Mouse (Mus musculus) CH12.LX (cell line): ENCODE results near the gene Sox11.

Experiments
- CHD1 ChIP-seq: IDR thresholded peaks from 2 replicates; pipeline ENCODE4 v1.6.1; 2012; ENCODE audit warnings: low read depth, low read length, improper control_type of control experiment, inconsistent platforms
- CHD2 ChIP-seq: IDR thresholded peaks from 2 replicates; pipeline ENCODE4 v1.6.1; 2011; ENCODE audit warnings: low read length, improper control_type of control experiment
- CTCF ChIP-seq, 2 experiments: IDR thresholded peaks in 1 of 2; conservative IDR thresholded peaks in 1 of 2; 2 replicates each; pipeline ENCODE4 v1.5.1; 2011 to 2012; ENCODE audit warnings: low read depth in 2 of 2, low read length in 2 of 2, improper control_type of control experiment in 1 of 2, inconsistent platforms in 1 of 2, mild to moderate bottlenecking in 1 of 2, moderate library complexity in 1 of 2
- EP300 ChIP-seq: IDR thresholded peaks from 2 replicates; pipeline ENCODE4 v1.6.1; 2011; ENCODE audit warnings: low read length, improper control_type of control experiment
- MAZ ChIP-seq: IDR thresholded peaks from 2 replicates; pipeline ENCODE4 v1.6.1; 2012; ENCODE audit warnings: low read depth, mild to moderate bottlenecking, inconsistent platforms, low read length, improper control_type of control experiment, moderate library complexity
- MYC ChIP-seq: IDR thresholded peaks from 2 replicates; pipeline ENCODE4 v1.6.1; 2011; ENCODE audit warnings: low read depth, mild to moderate bottlenecking, improper control_type of control experiment, low read length
- NELFE ChIP-seq: IDR thresholded peaks from 2 replicates; pipeline ENCODE4 v1.6.1; 2011; ENCODE audit warnings: low read depth, low read length, improper control_type of control experiment
- POLR2A ChIP-seq: IDR thresholded peaks from 2 replicates; pipeline ENCODE4 v1.6.1; 2011; ENCODE audit warnings: low read depth, mild to moderate bottlenecking, improper control_type of control experiment, low read length
- RAD21 ChIP-seq: IDR thresholded peaks from 2 replicates; pipeline ENCODE4 v1.6.1; 2011; ENCODE audit warnings: low read depth, mild to moderate bottlenecking, low read length, improper control_type of control experiment, moderate library complexity
- TBP ChIP-seq: conservative IDR thresholded peaks from 2 replicates; pipeline ENCODE4 v1.6.1; 2011; ENCODE audit warnings: low read depth, low read length, improper control_type of control experiment
- USF1 ChIP-seq: IDR thresholded peaks from 2 replicates; pipeline ENCODE4 v1.6.1; 2014; ENCODE audit warnings: low read depth, mild to moderate bottlenecking, inconsistent platforms, low read length, improper control_type of control experiment
- ZC3H11A ChIP-seq: IDR thresholded peaks from 2 replicates; pipeline ENCODE4 v1.6.1; 2012; ENCODE audit warnings: low read depth, mild to moderate bottlenecking, inconsistent platforms, low read length, improper control_type of control experiment
- ZMIZ1 ChIP-seq: IDR thresholded peaks from 2 replicates; pipeline ENCODE4 v1.6.1; 2012; ENCODE audit warnings: low read depth, mild to moderate bottlenecking, inconsistent platforms, low read length, improper control_type of control experiment
- ZNF384 ChIP-seq: IDR thresholded peaks from 2 replicates; pipeline ENCODE4 v1.6.1; 2012; ENCODE audit warnings: low read depth, low read length, improper control_type of control experiment, inconsistent platforms

- TF ChIP-seq EP300 = no peak
- no peak for TF ChIP-seq TBP
- TF ChIP-seq CTCF (conservative IDR thresholded peaks at IDR 0.05 in 1 of 2, IDR thresholded peaks at IDR 0.05 in 1 of 2; ENCODE audit: low read depth in 2 of 2, low read length in 2 of 2) = no peak
- TF ChIP-seq ZMIZ1 = no peak
- TF ChIP-seq POLR2A = no peak
- TF ChIP-seq CHD1 = no peak
- no peak for TF ChIP-seq CHD2
- no peak for TF ChIP-seq RAD21
- TF ChIP-seq ZNF384 = no peak
- TF ChIP-seq USF1 = no peak
- no peak for TF ChIP-seq ZC3H11A
- TF ChIP-seq NELFE = no peak
- TF ChIP-seq MYC = no peak
- no peak for TF ChIP-seq MAZ
Measured at GRCm38 (mm10) chr12:27303190-27303589, 39.2 kb downstream of the Sox11 start.
